Mouse (Mus musculus): ENCODE data around the gene Cfap126. TPM values are rescaled to one million over a fixed set of nuclear protein-coding genes. Genes with fewer than 3 reads are reported as not detected.

Cfap126 gene
- polyA plus RNA-seq, 1 experiment from 2014 or later, result 2.9 TPM

DNA sequence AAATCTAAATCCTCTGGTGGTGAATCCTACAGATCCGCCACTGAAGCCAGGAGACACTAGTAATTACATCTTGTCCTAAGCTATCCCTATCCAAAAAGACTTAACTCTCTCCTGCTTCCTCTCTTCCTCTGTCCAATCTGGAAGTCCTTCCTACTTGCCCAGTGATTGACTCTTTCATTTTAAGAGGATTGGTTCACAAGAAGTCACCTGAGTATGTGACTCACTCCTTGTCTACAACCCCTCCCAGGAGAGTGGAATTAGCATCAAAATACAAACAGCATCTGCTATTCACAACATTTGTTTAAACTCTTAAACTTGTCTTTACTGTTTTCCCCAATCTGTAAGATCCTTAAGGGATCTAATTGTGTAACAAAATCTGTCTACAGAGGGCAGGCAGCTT is 23.8 kb upstream of the Cfap126 start:
- H3K27me3 ChIP-seq (ENCODE audit: insufficient read depth, low read length), result peaks cover 12% of the 10 kb centered on the region
- no peak overlapping the region for H3K4me3 ChIP-seq (ENCODE audit: low read length)
- no peaks in the 10 kb centered on the region for H3K4me1 ChIP-seq (ENCODE audit: insufficient read depth, low read length)
- no peak overlapping the region for H3K9ac ChIP-seq (replicated peaks; ENCODE audit: low read length)
- 93% methylated on average over 1 of the region's 1 CpGs for WGBS
- H3K36me3 ChIP-seq (ENCODE audit: insufficient read depth, low read length), result no peaks in the 10 kb centered on the region
- H3K9me3 ChIP-seq (ENCODE audit: low read length), result no peaks in the 10 kb centered on the region
- H3K4me2 ChIP-seq (replicated peaks; ENCODE audit: low read depth, low read length), result no peak overlapping the region
- H3K27ac ChIP-seq (ENCODE audit: low read length), result no peak overlapping the region
- ATAC-seq (ENCODE audit: low FRiP score, low TSS enrichment), result no peak

DNA sequence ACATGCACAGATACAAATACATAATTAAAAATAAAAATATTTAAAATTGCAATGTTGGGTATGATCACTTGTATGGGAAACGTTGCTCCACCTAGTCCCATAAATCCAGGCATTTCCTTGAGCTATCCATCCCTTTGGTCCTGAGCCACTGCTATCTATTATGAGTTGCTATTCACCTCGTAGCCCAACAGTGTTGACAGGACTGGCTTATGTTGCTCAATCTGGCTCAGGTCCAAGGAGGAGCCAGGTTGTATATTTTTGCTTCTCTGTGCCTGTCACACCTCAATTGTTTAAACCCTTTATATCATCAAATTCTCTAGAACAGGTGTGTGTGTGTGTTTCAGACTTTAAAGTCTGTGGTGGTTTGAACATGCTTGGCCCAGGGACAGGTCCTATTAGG is 23.0 kb upstream of the Cfap126 start:
- no peak overlapping the region for H3K9ac ChIP-seq (replicated peaks; ENCODE audit: low read length)
- H3K4me1 ChIP-seq (ENCODE audit: insufficient read depth, low read length), result no peaks in the 10 kb centered on the region
- no peak overlapping the region for H3K4me3 ChIP-seq (ENCODE audit: low read length)
- H3K27me3 ChIP-seq (ENCODE audit: insufficient read depth, low read length), result peaks cover 10% of the 10 kb centered on the region
- no peaks in the 10 kb centered on the region for H3K9me3 ChIP-seq (ENCODE audit: low read length)
- H3K27ac ChIP-seq (ENCODE audit: low read length), result no peak overlapping the region
- WGBS, result 64% methylated on average over 2 of the region's 2 CpGs
- no peak overlapping the region for H3K4me2 ChIP-seq (replicated peaks; ENCODE audit: low read depth, low read length)
- no peak for ATAC-seq (ENCODE audit: low FRiP score, low TSS enrichment)
- no peaks in the 10 kb centered on the region for H3K36me3 ChIP-seq (ENCODE audit: insufficient read depth, low read length)

DNA sequence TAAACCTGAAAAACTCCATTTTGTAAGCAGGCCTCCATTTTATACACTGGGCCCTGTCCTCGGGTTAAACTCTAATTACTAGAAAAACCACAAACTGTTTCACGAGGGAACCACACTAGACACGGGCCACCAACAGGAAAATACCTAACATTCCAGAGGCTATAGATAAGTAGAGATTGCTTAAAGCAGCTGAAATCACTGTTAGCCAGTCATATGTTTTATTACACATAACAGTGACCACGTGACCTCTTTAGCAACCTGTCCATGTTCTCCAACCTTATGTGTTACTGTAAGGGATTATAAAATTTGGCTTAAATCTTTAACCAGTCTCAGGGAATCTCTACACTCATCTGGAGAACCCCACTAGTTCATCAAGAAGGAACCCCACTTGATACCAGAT is 19.3 kb upstream of the Cfap126 start:
- peaks cover 8% of the 10 kb centered on the region for H3K4me1 ChIP-seq (ENCODE audit: insufficient read depth, low read length)
- H3K9ac ChIP-seq (replicated peaks; ENCODE audit: low read length), result no peak overlapping the region
- ATAC-seq (ENCODE audit: low FRiP score, low TSS enrichment), result no peak
- no peaks in the 10 kb centered on the region for H3K27me3 ChIP-seq (ENCODE audit: insufficient read depth, low read length)
- 67% methylated on average over 4 of the region's 4 CpGs for WGBS
- no peaks in the 10 kb centered on the region for H3K36me3 ChIP-seq (ENCODE audit: insufficient read depth, low read length)
- no peak overlapping the region for H3K27ac ChIP-seq (ENCODE audit: low read length)
- no peak overlapping the region for H3K4me3 ChIP-seq (ENCODE audit: low read length)
- 0 out of 2 replicates have a peak, but pooled peaks cover 4% of the 10 kb centered on the region for H3K9me3 ChIP-seq (ENCODE audit: low read length)
- H3K4me2 ChIP-seq (replicated peaks; ENCODE audit: low read depth, low read length), result no peak overlapping the region

DNA sequence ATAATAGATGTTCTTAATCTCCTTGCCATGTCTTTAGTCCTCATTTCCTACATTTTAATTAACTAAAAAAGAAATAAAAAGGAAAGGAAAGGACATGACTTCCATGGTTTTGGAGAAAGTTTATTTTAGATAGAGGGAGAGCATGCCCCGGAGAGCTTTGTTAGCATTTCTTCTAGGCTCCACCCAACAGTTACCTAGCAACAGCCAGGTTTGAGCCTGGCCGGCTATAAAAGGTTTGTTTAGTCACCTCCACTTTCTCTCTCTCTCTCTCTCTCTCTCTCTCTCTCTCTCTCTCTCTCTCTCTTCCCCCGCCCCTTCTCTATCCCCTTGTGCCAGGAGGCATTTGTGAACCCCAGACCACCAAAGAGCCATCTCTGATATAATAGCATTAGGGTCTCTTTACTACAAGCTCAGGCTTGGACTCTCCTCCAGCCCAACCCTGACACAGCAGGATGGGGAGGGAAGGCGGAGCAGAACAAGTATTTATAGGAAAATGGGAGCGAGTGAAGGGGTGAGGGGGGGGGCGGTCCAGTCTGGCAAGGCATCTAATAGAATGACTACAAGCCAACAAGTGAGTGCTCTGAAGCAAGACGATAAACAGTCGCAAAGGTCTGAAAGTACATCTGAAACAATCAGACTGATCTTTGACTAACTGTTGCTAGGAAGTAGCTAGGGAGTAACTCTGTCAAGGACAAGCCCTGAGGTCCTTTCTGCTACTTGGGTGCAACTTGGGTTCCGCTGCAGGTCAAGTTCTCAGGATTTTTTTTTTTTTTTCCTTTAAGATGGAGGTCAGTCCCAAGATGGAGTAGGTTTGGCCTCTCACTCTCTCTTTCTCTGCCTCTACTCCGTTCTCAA is 17.4 kb upstream of the Cfap126 start:
- Histone ChIP-seq H3K27me3 (ENCODE audit: insufficient read depth, low read length) (no peaks in the 10 kb centered on the region), H3K4me1 (ENCODE audit: insufficient read depth, low read length) (peaks cover 8% of the 10 kb centered on the region), H3K27ac (ENCODE audit: low read length) (no peak overlapping the region), H3K9ac (replicated peaks; ENCODE audit: low read length) (no peak overlapping the region), H3K9me3 (ENCODE audit: low read length) (0 out of 2 replicates have a peak, but pooled peaks cover 4% of the 10 kb centered on the region), H3K4me3 (ENCODE audit: low read length) (peak overlapping the region; percentile 15; the same call in 1 of the 2 replicates), H3K36me3 (ENCODE audit: insufficient read depth, low read length) (no peaks in the 10 kb centered on the region), H3K4me2 (replicated peaks; ENCODE audit: low read depth, low read length) (peak overlapping the region; percentile 43)
- peak; percentile 55; the same call in 1 of the 2 replicates for ATAC-seq (ENCODE audit: low FRiP score, low TSS enrichment)
- 14% methylated on average over 10 of the region's 10 CpGs for WGBS

DNA sequence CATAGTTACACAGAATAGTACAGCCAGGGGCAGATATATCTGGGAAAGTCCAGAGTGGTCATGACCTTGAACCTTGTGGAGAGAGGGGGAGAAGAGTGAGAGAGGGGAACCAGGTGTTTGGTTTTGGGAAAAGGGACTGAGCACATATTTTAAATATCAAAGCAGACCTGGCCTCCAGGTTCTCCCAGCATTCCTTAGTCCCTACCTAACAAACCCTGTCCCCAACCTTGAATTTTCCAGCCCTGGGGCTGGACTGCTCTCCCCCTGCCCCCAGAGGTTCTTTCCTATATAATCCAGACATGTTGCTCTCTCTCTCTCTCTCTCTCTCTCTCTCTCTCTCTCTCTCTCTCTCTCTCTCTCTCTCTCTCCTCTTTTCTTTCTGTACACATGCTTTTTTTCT is 16.6 kb upstream of the Cfap126 start:
- no peak overlapping the region for H3K4me2 ChIP-seq (replicated peaks; ENCODE audit: low read depth, low read length)
- peaks cover 8% of the 10 kb centered on the region for H3K4me1 ChIP-seq (ENCODE audit: insufficient read depth, low read length)
- no peak overlapping the region for H3K9ac ChIP-seq (replicated peaks; ENCODE audit: low read length)
- 0 out of 2 replicates have a peak, but pooled peaks cover 4% of the 10 kb centered on the region for H3K9me3 ChIP-seq (ENCODE audit: low read length)
- H3K4me3 ChIP-seq (ENCODE audit: low read length), result no peak overlapping the region
- no peak for ATAC-seq (ENCODE audit: low FRiP score, low TSS enrichment)
- H3K27ac ChIP-seq (ENCODE audit: low read length), result no peak overlapping the region
- no peaks in the 10 kb centered on the region for H3K36me3 ChIP-seq (ENCODE audit: insufficient read depth, low read length)
- no peaks in the 10 kb centered on the region for H3K27me3 ChIP-seq (ENCODE audit: insufficient read depth, low read length)

DNA sequence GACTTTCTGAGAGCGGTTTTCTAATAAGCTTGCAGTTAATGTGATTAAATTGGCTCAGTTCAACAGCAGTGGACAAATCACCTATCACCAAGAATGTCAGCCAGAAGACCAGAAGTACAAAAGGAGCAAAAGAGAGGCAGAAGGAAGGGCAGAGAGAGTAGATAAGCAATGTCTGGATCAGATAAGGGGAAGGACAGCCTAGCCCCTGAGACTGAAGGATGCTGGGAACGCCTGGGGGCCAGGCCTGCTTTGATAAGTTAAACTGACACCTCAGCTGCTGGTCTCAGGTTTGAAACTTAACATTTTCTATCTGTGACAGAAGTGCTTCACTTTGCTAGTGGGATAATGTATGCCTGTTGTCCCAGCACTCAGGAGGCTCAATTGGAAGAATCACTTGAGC is 16.1 kb upstream of the Cfap126 start:
- Histone ChIP-seq H3K36me3 (ENCODE audit: insufficient read depth, low read length) (no peaks in the 10 kb centered on the region), H3K27me3 (ENCODE audit: insufficient read depth, low read length) (no peaks in the 10 kb centered on the region), H3K9me3 (ENCODE audit: low read length) (0 out of 2 replicates have a peak, but pooled peaks cover 4% of the 10 kb centered on the region), H3K9ac (replicated peaks; ENCODE audit: low read length) (no peak overlapping the region), H3K4me3 (ENCODE audit: low read length) (no peak overlapping the region), H3K4me2 (replicated peaks; ENCODE audit: low read depth, low read length) (no peak overlapping the region), H3K27ac (ENCODE audit: low read length) (no peak overlapping the region), H3K4me1 (ENCODE audit: insufficient read depth, low read length) (peaks cover 8% of the 10 kb centered on the region)
- WGBS, result 51% methylated on average over 2 of the region's 2 CpGs
- ATAC-seq (ENCODE audit: low FRiP score, low TSS enrichment), result no peak

DNA sequence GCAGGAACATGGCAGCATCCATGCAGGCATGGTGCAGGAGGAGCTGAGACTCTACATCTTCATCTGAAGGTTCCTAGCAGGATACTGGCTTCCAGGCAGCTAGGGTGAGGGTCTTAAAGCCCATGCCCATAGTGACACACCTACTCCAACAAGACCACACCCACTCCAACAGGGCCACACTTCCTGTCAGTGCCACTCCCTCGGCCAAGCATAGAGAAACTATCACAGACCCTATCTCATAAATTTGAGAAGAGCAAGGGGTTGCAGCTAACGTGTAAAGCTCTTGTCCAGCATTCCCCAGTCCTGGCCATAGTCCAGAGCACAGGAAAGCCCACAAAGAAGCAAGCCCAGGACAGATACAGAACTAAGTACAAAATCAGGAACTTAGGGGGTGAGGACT is 12.7 kb upstream of the Cfap126 start:
- no peak overlapping the region for H3K27ac ChIP-seq (ENCODE audit: low read length)
- no peaks in the 10 kb centered on the region for H3K27me3 ChIP-seq (ENCODE audit: insufficient read depth, low read length)
- no peak overlapping the region for H3K4me3 ChIP-seq (ENCODE audit: low read length)
- H3K9ac ChIP-seq (replicated peaks; ENCODE audit: low read length), result no peak overlapping the region
- no peaks in the 10 kb centered on the region for H3K36me3 ChIP-seq (ENCODE audit: insufficient read depth, low read length)
- 37% methylated on average over 2 of the region's 2 CpGs for WGBS
- no peak for ATAC-seq (ENCODE audit: low FRiP score, low TSS enrichment)
- peaks cover 15% of the 10 kb centered on the region for H3K4me1 ChIP-seq (ENCODE audit: insufficient read depth, low read length)
- H3K4me2 ChIP-seq (replicated peaks; ENCODE audit: low read depth, low read length), result no peak overlapping the region
- 0 out of 2 replicates have a peak, but pooled peaks cover 4% of the 10 kb centered on the region for H3K9me3 ChIP-seq (ENCODE audit: low read length)

DNA sequence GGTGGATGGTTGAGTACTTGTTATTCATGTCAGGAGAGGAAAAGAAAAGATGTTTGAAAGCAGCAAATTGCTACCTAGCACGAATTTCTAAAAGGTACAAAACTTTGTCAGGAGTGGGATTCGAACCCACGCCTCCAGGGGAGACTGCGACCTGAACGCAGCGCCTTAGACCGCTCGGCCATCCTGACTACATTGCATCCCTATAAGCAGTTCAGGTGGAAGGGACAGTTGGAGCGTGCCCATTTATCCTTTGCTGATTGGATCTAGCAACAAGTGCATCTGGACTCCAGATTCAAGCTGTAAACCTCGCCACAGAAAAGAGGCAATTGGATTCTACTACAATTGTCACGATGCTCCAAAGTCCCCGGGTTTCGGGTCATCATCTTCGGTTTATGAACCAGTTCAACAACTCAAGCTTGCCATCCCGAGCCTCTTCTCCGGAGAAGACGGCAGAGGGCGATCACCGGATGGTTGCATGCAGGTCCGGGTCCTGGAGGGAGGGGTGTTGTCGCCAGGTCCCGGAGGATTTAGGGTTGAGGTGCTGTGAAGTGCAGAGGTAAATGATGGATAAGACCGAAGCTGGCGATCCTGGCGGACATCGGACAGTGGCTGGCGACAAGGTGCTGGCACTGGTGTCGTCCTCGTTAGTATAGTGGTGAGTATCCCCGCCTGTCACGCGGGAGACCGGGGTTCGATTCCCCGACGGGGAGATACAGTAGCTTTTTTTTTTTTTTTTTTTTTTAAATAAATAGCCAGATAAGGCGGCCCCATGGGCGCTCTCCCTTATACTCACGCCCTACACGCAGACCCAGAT is 11.8 kb upstream of the Cfap126 start:
- Histone ChIP-seq H3K4me1 (ENCODE audit: insufficient read depth, low read length) (peaks cover 7% of the 10 kb centered on the region), H3K27ac (ENCODE audit: low read length) (peak overlapping the region; percentile 71; the same call in 1 of the 2 replicates), H3K4me3 (ENCODE audit: low read length) (peak overlapping the region; percentile 75), H3K36me3 (ENCODE audit: insufficient read depth, low read length) (no peaks in the 10 kb centered on the region), H3K9me3 (ENCODE audit: low read length) (0 out of 2 replicates have a peak, but pooled peaks cover 4% of the 10 kb centered on the region), H3K9ac (replicated peaks; ENCODE audit: low read length) (peak overlapping the region; percentile 69), H3K4me2 (replicated peaks; ENCODE audit: low read depth, low read length) (peak overlapping the region; percentile 66), H3K27me3 (ENCODE audit: insufficient read depth, low read length) (no peaks in the 10 kb centered on the region)
- WGBS, result under 1% methylated on average over 40 of the region's 40 CpGs
- ATAC-seq (ENCODE audit: low FRiP score, low TSS enrichment), result peak; percentile 90

DNA sequence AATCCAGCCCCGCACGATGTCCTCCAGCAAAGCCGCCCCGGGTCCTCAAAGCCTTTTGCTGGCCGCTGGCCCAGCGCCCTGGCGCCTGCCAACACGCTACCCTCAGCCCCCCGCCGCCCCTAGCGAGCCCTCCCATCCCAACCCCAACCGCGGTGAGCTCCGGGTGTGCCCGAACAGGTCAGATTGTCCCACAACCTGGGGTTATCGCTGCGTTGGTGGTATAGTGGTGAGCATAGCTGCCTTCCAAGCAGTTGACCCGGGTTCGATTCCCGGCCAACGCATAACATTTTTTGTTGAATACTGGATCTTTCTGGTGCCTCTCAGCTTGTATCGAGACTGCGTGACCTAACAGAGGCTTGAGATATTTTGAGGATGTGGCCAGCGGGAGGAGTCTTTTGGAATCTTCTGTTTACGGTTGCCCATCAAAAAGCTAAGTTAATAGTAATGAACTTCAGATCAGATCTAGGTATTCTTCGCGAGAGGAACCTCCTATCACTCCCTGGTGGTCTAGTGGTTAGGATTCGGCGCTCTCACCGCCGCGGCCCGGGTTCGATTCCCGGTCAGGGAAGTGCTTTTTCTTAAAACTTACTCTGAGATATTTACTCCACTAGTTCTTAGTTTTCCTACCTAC is 11.1 kb upstream of the Cfap126 start:
- no peaks in the 10 kb centered on the region for H3K27me3 ChIP-seq (ENCODE audit: insufficient read depth, low read length)
- H3K4me2 ChIP-seq (replicated peaks; ENCODE audit: low read depth, low read length), result peak overlapping the region; percentile 66
- H3K27ac ChIP-seq (ENCODE audit: low read length), result peak overlapping the region; percentile 71; the same call in 1 of the 2 replicates
- no peaks in the 10 kb centered on the region for H3K36me3 ChIP-seq (ENCODE audit: insufficient read depth, low read length)
- peaks cover 7% of the 10 kb centered on the region; the same call in 1 of the 2 replicates for H3K4me1 ChIP-seq (ENCODE audit: insufficient read depth, low read length)
- peak overlapping the region; percentile 69 for H3K9ac ChIP-seq (replicated peaks; ENCODE audit: low read length)
- WGBS, result under 1% methylated on average over 35 of the region's 35 CpGs
- peak overlapping the region; percentile 75 for H3K4me3 ChIP-seq (ENCODE audit: low read length)
- peak; percentile 90 for ATAC-seq (ENCODE audit: low FRiP score, low TSS enrichment)
- 0 out of 2 replicates have a peak, but pooled peaks cover 4% of the 10 kb centered on the region for H3K9me3 ChIP-seq (ENCODE audit: low read length)
